Comparison of ENCODE assay signal across 17 mouse cellular contexts in the genomic region with DNA sequence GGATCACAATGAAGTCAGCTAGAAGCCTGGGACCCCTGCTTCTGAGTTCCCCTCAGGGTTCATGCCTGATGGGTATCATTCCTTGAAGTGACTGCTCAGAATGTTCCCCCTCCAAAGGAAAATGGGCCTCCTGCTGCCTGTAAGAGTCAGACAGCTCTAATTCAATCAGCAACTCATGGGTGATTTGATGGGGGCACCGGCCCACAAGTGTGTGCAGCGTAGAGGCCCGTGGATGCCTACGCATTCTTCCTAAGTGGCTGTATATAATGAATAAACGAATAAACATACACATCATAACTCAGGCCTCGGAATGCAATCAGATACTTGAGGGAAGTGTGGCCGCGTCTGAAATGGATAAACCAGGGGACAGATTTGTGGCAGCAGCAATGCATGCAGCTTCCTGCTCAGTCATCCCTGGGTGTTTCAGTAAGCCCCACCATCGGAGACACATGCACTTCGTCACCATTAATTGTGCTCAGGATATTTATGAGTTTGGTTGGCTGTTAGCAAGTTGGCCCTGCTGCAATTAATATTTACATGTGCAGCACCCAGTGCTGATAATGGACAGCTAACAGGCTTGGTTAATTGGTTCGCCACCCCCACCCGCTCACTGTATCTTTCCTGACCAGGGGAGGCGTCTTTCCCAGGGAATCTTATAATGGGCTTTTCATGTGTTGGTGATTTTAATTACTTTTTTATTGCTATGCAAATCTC.
DNase-seq lines count a peak whose midpoint lies in the region; ATAC-seq lines count a peak whose summit lies in the region.
"Had no signal": no experiment of that assay in that cellular context is flagged by ENCODE, and none has a peak within 500 bp of the region (broad histone marks: within the 10 kb centered on the region; RNA-seq: fewer than 3 reads in every experiment).

No protein-coding gene starts in this region.

- H3K9me3 ChIP-seq in hindbrain, embryonic 13.5 days, result no peaks in the 10 kb centered on the region
- H3K9me3 ChIP-seq in midbrain, embryonic 14.5 days (ENCODE audit: control insufficient read depth, low read length), result no peaks in the 10 kb centered on the region
- H3K9me3 ChIP-seq: limb, embryonic 15.5 days had no signal

- H3K4me1 ChIP-seq in hindbrain, embryonic 13.5 days (replicated peaks), result peaks cover 37% of the 10 kb centered on the region
- H3K4me1 ChIP-seq in midbrain, embryonic 14.5 days (ENCODE audit: control insufficient read depth, insufficient read depth, low read length), result peaks cover 26% of the 10 kb centered on the region

- no peaks in the 10 kb centered on the region for H3K36me3 ChIP-seq in hindbrain, embryonic 13.5 days
- no peaks in the 10 kb centered on the region for H3K36me3 ChIP-seq in midbrain, embryonic 14.5 days (ENCODE audit: control insufficient read depth, insufficient read depth, low read length)
- H3K36me3 ChIP-seq: limb, embryonic 15.5 days had no signal

- 47% methylated on average over 13 of the region's 13 CpGs for WGBS in hindbrain, embryonic 13.5 days
- WGBS in midbrain, embryonic 14.5 days, result 50% methylated on average over 13 of the region's 13 CpGs

- peak; percentile 47 for ATAC-seq in hindbrain, embryonic 13.5 days (ENCODE audit: low FRiP score)
- peak; percentile 70 for ATAC-seq in midbrain, embryonic 14.5 days (ENCODE audit: low FRiP score, low TSS enrichment)
- ATAC-seq: inflammation-experienced regulatory T-cells, adult 6 months; liver, postnatal 0 days had no signal

- intact Hi-C loops in heart, postnatal 14 days (cut with DNase I), result no loop called here

- peaks cover 16% of the 10 kb centered on the region; the same call in 1 of the 2 replicates for H3K27me3 ChIP-seq in hindbrain, embryonic 13.5 days
- H3K27me3 ChIP-seq in midbrain, embryonic 14.5 days (ENCODE audit: control insufficient read depth, insufficient read depth, low read length), result no peaks in the 10 kb centered on the region; the same call in 1 of the 2 replicates

- H3K9ac ChIP-seq in hindbrain, embryonic 13.5 days, result no peak overlapping the region
- H3K9ac ChIP-seq in midbrain, embryonic 14.5 days (replicated peaks; ENCODE audit: low read length), result no peak overlapping the region
- H3K9ac ChIP-seq: limb, embryonic 15.5 days; liver, postnatal 0 days had no signal

- peak; percentile 59 for DNase-seq in retina, postnatal 1 day
- DNase-seq in retina, embryonic 14.5 days (ENCODE audit: low spot score), result no peak
- peak; percentile 73 for DNase-seq in midbrain, embryonic 14.5 days
- no peak for DNase-seq in frontal cortex, postnatal 14 days (ENCODE audit: low spot score in 2 of 2)
- DNase-seq in embryo, embryonic 10 days (ENCODE audit: low spot score), result no peak
- DNase-seq in heart, postnatal 14 days, result no peak
- DNase-seq in heart, adult 18-20 months, result no peak
- DNase-seq: adrenal gland, postnatal 36 days; cerebellum, postnatal 14 days; gastrocnemius, postnatal 14 days; layer of hippocampus, postnatal 36 days; liver, postnatal 0 days; lung, postnatal 36 days; right cerebral cortex, postnatal 14 days had no signal

- H3K4me2 ChIP-seq in hindbrain, embryonic 13.5 days, result no peak overlapping the region
- no peak overlapping the region for H3K4me2 ChIP-seq in midbrain, embryonic 14.5 days (ENCODE audit: low read length)
- H3K4me2 ChIP-seq: limb, embryonic 15.5 days had no signal

- peak overlapping the region; percentile 56 for H3K27ac ChIP-seq in hindbrain, embryonic 13.5 days
- peak overlapping the region; percentile 65 for H3K27ac ChIP-seq in midbrain, embryonic 14.5 days (replicated peaks; ENCODE audit: low read depth, low read length)
- H3K27ac ChIP-seq: limb, embryonic 15.5 days had no signal

- no peak overlapping the region for H3K4me3 ChIP-seq in hindbrain, embryonic 13.5 days
- H3K4me3 ChIP-seq in midbrain, embryonic 14.5 days (replicated peaks; ENCODE audit: low read depth, low read length), result no peak overlapping the region
- H3K4me3 ChIP-seq: limb, embryonic 15.5 days had no signal

Comparison
In these comparisons a context has a peak if more than half of its experiments do, and no peak if none do; other contexts are left out.
1. DNase-seq: peak in retina, postnatal 1 day (single experiment) and midbrain, embryonic 14.5 days (single experiment); none in retina, embryonic 14.5 days (single experiment), frontal cortex, postnatal 14 days (0 of 2), embryo, embryonic 10 days (single experiment), heart, postnatal 14 days (0 of 2) and heart, adult 18-20 months (0 of 2).